Mouse (Mus musculus) limb, embryonic 13.5 days (tissue): ENCODE data around the gene Exoc3l2. TPM values are rescaled to one million over a fixed set of nuclear protein-coding genes. Genes with fewer than 3 reads are reported as not detected.

Experiments used
- ATAC-seq: fragments of 200-750 bp; cut with Nextera tagmentation; 2 replicates; pipeline ENCODE4 v1.8.0; 2017; ENCODE audit warnings: low read depth, moderate number of reproducible peaks, moderate TSS enrichment; ENCODE audit not compliant: low FRiP score
- H3K27ac ChIP-seq: fragments of 300-500 bp; sonication (generic); 2 replicates; pipeline ENCODE4 v1.5.1; 2015; ENCODE audit warnings: inconsistent platforms, mild to moderate bottlenecking, moderate library complexity
- H3K27me3 ChIP-seq: fragments of 300-500 bp; sonication (generic); 2 replicates; pipeline ENCODE4 v1.6.1; 2015; ENCODE audit warnings: mild to moderate bottlenecking, inconsistent platforms
- H3K36me3 ChIP-seq: fragments of 300-500 bp; sonication (generic); 2 replicates; pipeline ENCODE4 v1.6.1; 2015; ENCODE audit warnings: inconsistent platforms, mild to moderate bottlenecking, moderate library complexity
- H3K4me1 ChIP-seq: fragments of 300-500 bp; sonication (generic); 2 replicates; pipeline ENCODE4 v1.6.1; 2015; ENCODE audit warnings: inconsistent platforms
- H3K4me2 ChIP-seq: fragments of 300-500 bp; sonication (generic); replicated peaks from 2 replicates; pipeline ENCODE4 v1.6.1; 2015; ENCODE audit warnings: inconsistent platforms, mild to moderate bottlenecking, moderate library complexity
- H3K4me3 ChIP-seq: fragments of 300-500 bp; sonication (generic); 2 replicates; pipeline ENCODE4 v1.5.1; 2015; ENCODE audit warnings: moderate library complexity, mild to moderate bottlenecking, inconsistent platforms
- H3K9ac ChIP-seq: fragments of 300-500 bp; sonication (generic); 2 replicates; pipeline ENCODE4 v1.6.1; 2015; ENCODE audit warnings: mild to moderate bottlenecking, inconsistent platforms
- H3K9me3 ChIP-seq: fragments of 300-500 bp; sonication (generic); 2 replicates; pipeline ENCODE4 v1.6.1; 2016; ENCODE audit warnings: inconsistent platforms
- WGBS: fragments of 180-500 bp; shearing (Covaris S2); methylation state at CpG from one replicate; pipeline ENCODE4 v1.1.7; 2015; 5-methylcytosine and 5-hydroxymethylcytosine counted together
- polyA plus RNA-seq: library from polyadenylated mRNA; unstranded; fragments of >200 nt; fragmentation: Nextera tagmentation; extraction: Ambion mirVana; gene quantifications from 2 replicates; pipeline ENCODE4 v1.2.1, GENCODE M21; 2015

Exoc3l2 gene
- polyA plus RNA-seq, 1 experiment from 2014 or later = 1.3 TPM

DNA sequence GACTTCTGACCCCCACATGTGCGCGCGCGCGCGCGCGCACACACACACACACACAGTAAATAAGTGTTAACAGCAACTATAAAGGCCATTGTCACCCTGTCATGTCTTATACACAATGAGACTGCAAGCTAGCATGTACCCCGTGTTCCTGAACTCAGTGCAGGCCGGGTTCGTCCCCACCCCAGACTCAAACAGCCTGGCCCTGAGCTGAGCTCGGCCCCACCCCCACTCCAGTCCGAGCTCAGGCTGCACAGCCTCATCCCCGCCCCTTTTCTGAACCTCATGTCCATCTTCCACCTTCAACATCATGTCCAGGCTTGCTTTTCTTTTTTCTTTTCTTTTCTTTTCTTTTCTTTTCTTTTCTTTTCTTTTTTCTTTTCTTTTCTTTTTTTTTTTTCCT, 7.2 kb downstream of the Exoc3l2 start:
- 24% methylated on average over 14 of the region's 14 CpGs for WGBS

DNA sequence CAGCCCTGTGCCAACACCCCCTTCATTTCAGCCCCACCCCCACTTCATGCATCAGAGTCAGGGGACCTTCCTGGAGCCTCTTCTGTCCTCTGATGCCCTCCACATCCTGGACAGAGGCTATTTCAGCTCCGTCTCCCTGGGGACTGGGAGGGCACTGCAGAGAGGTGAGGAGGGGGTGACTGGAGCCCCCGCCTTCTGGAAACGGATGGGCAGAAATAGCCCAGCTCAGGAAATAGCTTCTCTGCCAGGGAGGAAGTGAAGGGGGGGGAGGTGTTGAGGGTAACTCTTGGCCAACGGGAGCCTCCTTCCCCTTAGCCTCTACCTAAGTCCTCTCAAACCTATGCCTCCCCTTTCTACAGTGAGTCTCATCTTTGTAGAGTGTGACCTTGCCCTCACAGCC, 9.3 kb downstream of the Exoc3l2 start:
- Histone ChIP-seq H3K4me1 (peaks cover 14% of the 10 kb centered on the region; the same call in 1 of the 2 replicates), H3K9me3 (no peaks in the 10 kb centered on the region), H3K27me3 (peaks cover 75% of the 10 kb centered on the region), H3K27ac (no peak overlapping the region), H3K9ac (no peak overlapping the region), H3K4me2 (no peak overlapping the region), H3K36me3 (no peaks in the 10 kb centered on the region), H3K4me3 (no peak overlapping the region)
- 39% methylated on average over 4 of the region's 4 CpGs for WGBS
- no peak for ATAC-seq

More for the DNA sequence above, 7.2 kb downstream of the Exoc3l2 start:
- no peak overlapping the region for H3K4me3 ChIP-seq
- no peaks in the 10 kb centered on the region for H3K36me3 ChIP-seq
- H3K9me3 ChIP-seq = no peaks in the 10 kb centered on the region
- no peak overlapping the region for H3K27ac ChIP-seq
- ATAC-seq = no peak
- peaks cover 78% of the 10 kb centered on the region for H3K27me3 ChIP-seq
- H3K4me1 ChIP-seq = peaks cover 14% of the 10 kb centered on the region
- H3K4me2 ChIP-seq = no peak overlapping the region
- no peak overlapping the region for H3K9ac ChIP-seq

DNA sequence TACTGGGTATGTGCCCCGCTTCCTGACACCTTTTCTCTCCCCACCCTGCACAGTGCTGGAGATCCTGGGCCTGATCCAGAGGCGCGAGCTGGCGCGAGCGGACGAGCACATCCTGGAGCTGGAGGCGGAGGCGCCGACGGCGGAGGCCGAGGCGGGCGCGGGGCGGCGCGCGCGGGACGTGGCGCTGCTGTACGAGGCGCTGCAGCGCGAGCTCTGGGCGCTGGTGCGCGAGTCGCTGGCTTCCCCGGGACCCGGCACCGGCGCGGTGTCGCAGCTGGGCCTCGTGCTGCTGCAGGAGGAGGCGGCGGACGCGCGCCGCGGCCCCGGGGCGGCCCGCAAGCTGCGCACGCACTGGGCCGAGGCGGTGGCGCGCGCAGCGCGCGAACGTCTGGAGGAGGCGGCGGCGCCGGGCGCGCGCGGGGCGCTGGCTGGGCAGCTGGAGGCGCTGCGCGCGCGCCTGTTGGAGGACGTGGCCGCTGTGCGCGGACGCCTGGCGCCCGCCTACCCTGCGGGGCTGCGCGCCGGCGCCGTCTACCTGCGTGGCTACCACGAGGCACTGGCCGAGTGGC, 10.8 kb downstream of the Exoc3l2 start:
- H3K9me3 ChIP-seq = no peaks in the 10 kb centered on the region
- WGBS = 1% methylated on average over 65 of the region's 89 CpGs
- peak overlapping the region; percentile 74 for H3K9ac ChIP-seq
- peaks cover 14% of the 10 kb centered on the region; the same call in 1 of the 2 replicates for H3K4me1 ChIP-seq
- no peaks in the 10 kb centered on the region for H3K36me3 ChIP-seq
- H3K27me3 ChIP-seq = peaks cover 71% of the 10 kb centered on the region
- peak; percentile 90 for ATAC-seq
- peak overlapping the region; percentile 67; the same call in 1 of the 2 replicates for H3K27ac ChIP-seq
- H3K4me2 ChIP-seq = peak overlapping the region; percentile 76
- H3K4me3 ChIP-seq = peak overlapping the region; percentile 55

DNA sequence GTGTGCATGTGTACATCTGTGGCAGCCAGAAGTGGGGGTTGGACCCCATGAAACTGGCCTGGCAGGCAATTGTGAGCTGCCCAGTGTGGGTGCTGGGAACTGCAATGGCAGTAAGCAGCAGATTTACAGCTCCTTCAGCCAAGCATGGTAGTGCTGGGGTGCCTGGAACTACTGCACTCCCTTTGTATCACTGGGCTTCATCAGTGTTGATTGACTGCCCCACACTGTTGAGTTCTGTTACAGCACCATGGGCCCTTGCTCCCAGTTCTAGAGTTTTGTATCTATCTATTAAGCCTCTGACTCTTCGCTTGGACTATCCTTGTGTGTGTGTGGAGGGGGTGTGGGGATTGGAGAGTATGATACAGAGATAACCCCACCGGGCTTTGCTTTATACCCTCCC, 14.0 kb downstream of the Exoc3l2 start:
- Histone ChIP-seq H3K4me3 (no peak overlapping the region), H3K4me1 (peaks cover 10% of the 10 kb centered on the region; the same call in 1 of the 2 replicates), H3K9ac (no peak overlapping the region), H3K27me3 (peaks cover 41% of the 10 kb centered on the region), H3K36me3 (no peaks in the 10 kb centered on the region), H3K4me2 (no peak overlapping the region), H3K9me3 (no peaks in the 10 kb centered on the region), H3K27ac (no peak overlapping the region)
- 71% methylated on average over 2 of the region's 2 CpGs for WGBS
- ATAC-seq = no peak

DNA sequence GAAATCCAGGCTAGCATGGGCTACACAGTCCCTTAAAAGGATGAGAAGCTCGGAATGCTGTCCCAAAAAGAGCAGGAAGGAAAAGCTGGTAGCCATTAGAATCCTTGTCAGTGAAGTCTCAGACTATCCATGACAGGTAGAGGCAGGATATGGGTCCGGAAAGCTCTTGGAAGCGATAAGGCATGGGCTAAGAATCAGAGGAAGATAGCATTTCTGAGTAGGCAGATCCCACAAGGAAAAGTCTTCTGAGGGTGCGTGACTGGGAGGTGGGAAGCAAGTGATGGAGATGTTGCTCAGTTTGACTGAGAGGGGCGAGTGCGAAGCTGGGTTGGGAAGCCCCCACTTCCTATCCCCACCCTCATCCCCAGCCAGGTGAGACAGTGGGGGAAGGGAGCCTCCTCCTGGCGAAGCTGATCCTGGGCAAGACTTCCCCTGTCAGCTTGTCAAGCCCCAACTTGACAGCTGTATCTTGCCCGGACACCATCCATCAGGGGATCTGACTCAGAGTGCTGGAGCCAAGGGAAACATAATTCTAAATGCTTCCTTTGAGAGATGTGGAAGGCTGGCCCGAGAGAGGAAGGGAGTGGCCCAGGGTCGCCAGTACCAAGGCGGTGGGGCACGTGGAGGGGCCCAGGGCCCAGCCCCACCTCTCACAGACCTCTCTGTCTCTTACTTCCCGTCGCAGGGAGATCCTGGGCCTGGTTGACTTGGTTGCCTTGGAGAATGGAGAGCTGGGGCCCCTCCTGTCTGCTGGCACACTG, 14.7 kb downstream of the Exoc3l2 start:
- WGBS = 23% methylated on average over 14 of the region's 14 CpGs
- Histone ChIP-seq H3K4me1 (peaks cover 10% of the 10 kb centered on the region; the same call in 1 of the 2 replicates), H3K27me3 (peaks cover 34% of the 10 kb centered on the region), H3K27ac (no peak overlapping the region), H3K9me3 (no peaks in the 10 kb centered on the region), H3K4me3 (no peak overlapping the region), H3K4me2 (no peak overlapping the region), H3K36me3 (no peaks in the 10 kb centered on the region), H3K9ac (no peak overlapping the region)
- ATAC-seq = no peak

DNA sequence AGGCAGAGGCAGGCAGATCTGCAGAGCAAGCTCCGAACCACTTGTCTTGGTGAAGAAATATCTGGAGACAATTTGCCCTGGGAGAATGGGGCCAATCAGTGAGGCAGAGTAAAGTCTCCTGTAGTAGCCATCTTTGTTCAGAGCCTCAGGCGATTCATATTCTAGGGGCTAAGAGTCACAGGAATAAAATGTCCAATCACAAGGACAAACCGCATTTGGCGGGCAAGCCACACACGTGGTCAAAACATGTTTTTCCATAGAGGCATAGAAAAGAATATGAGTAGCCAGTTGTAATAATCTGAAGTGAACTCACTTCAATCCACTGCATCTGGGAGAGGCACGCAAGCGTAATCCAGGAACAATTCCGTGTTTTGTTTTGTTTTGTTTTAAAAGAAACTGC, 20.1 kb downstream of the Exoc3l2 start:
- 81% methylated on average over 8 of the region's 8 CpGs for WGBS

DNA sequence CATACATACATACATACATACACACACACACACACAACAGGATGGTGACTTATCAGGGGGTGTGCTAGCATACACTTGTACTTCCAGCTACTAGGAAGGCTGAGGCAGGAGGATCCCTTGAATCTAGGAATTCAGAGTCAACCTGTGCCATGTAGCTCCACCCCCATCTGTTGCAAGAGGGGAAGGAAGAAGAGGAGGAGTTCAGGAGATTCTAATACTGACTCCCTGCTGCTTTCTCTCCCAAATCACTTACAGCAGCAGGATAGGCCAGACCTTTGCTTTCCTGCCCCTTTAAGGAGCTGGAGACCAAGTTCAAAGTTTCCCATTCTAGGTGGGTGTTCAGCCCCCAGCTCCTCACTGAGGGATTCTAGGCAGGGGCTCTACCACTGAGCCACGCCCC, 22.4 kb downstream of the Exoc3l2 start:
- H3K4me1 ChIP-seq = peaks cover 9% of the 10 kb centered on the region; the same call in 1 of the 2 replicates
- H3K36me3 ChIP-seq = no peaks in the 10 kb centered on the region
- no peaks in the 10 kb centered on the region for H3K9me3 ChIP-seq
- H3K4me2 ChIP-seq = no peak overlapping the region
- H3K4me3 ChIP-seq = no peak overlapping the region
- ATAC-seq = no peak
- H3K27ac ChIP-seq = no peak overlapping the region
- peaks cover 42% of the 10 kb centered on the region for H3K27me3 ChIP-seq
- no peak overlapping the region for H3K9ac ChIP-seq
- 91% methylated on average over 1 of the region's 1 CpGs for WGBS

More for the DNA sequence above, 20.1 kb downstream of the Exoc3l2 start:
- Histone ChIP-seq H3K9ac (no peak overlapping the region), H3K4me3 (no peak overlapping the region), H3K9me3 (no peaks in the 10 kb centered on the region), H3K27me3 (peaks cover 20% of the 10 kb centered on the region), H3K4me2 (no peak overlapping the region), H3K4me1 (no peaks in the 10 kb centered on the region), H3K36me3 (no peaks in the 10 kb centered on the region), H3K27ac (no peak overlapping the region)
- ATAC-seq = no peak

DNA sequence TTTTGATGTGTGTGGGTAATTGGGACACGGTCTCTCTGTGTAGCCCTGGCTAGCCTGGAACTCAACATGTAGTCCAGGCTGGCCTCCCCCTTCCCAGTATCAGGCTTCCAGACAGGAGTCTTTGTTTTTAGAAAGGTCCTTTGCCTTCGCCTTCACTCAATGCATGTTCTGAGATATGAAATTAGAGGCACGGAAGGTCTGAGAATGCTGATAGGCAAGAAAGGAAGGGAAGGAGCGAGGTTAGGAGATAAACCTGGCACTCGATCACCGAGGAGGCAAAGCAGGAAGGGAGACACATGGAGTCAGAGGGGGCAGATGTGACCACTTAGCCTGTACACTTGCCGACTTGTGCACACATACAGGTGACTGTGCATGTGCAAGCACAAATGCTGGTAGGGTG, 23.4 kb downstream of the Exoc3l2 start:
- Histone ChIP-seq H3K4me1 (peaks cover 11% of the 10 kb centered on the region; the same call in 1 of the 2 replicates), H3K9ac (no peak overlapping the region), H3K27ac (no peak overlapping the region), H3K4me2 (no peak overlapping the region), H3K9me3 (no peaks in the 10 kb centered on the region), H3K27me3 (peaks cover 52% of the 10 kb centered on the region), H3K4me3 (no peak overlapping the region), H3K36me3 (no peaks in the 10 kb centered on the region)
- 89% methylated on average over 7 of the region's 7 CpGs for WGBS
- ATAC-seq = no peak

DNA sequence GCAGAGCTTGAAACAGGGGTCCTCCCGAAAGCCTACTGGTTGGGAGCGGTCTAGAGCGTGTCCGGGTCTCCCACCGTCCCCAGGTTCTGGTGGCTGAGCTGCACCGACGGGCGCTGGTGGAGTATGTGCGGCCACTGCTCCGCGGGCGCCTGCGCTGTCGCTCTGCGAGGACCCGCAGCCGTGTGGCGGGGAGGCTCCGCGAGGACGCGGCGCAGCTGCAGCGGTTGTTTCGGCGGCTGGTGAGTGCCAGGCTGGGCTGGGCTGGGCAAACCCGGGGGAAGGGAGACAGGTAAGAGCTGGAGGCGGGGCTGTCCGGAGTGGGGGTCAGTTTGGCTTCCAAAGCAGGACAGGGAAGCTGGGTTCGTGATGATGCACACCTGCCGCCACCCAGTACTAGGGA, 26.4 kb downstream of the Exoc3l2 start:
- Histone ChIP-seq H3K9me3 (no peaks in the 10 kb centered on the region), H3K4me3 (peak overlapping the region; percentile 34), H3K4me1 (peaks cover 16% of the 10 kb centered on the region; the same call in 1 of the 2 replicates), H3K27ac (no peak overlapping the region), H3K36me3 (no peaks in the 10 kb centered on the region), H3K27me3 (peaks cover 67% of the 10 kb centered on the region), H3K4me2 (peak overlapping the region; percentile 56), H3K9ac (peak overlapping the region; percentile 54)
- ATAC-seq = 0 out of 2 replicates have a peak, but pooled peaks have one; percentile 19
- WGBS = 3% methylated on average over 31 of the region's 31 CpGs

DNA sequence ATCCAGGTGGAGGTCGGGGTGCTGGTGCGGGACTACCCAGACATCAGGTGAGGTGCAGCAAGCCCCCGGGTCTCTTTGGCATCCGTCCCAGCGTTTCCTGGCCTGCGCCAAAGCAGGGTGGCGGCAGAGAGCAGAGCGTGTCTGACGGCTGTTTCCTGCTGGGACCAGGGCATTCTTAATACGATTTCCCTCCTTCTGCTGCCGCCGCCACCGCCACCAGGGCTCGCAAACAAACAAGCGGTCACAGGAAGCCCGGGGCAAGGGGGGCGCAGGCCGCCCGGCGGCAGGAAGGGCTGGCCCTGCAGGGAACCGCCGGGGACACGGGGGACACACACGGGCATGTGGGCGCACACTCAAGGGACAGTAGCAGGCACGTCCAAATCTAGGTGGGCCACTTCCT, 28.6 kb downstream of the Exoc3l2 start:
- Histone ChIP-seq H3K27me3 (peaks cover 62% of the 10 kb centered on the region), H3K9me3 (no peaks in the 10 kb centered on the region), H3K4me1 (peaks cover 25% of the 10 kb centered on the region), H3K4me3 (peak overlapping the region; percentile 28), H3K9ac (peak overlapping the region; percentile 46), H3K27ac (no peak overlapping the region), H3K4me2 (peak overlapping the region; percentile 60), H3K36me3 (no peaks in the 10 kb centered on the region)
- WGBS = 4% methylated on average over 26 of the region's 26 CpGs
- no peak for ATAC-seq

DNA sequence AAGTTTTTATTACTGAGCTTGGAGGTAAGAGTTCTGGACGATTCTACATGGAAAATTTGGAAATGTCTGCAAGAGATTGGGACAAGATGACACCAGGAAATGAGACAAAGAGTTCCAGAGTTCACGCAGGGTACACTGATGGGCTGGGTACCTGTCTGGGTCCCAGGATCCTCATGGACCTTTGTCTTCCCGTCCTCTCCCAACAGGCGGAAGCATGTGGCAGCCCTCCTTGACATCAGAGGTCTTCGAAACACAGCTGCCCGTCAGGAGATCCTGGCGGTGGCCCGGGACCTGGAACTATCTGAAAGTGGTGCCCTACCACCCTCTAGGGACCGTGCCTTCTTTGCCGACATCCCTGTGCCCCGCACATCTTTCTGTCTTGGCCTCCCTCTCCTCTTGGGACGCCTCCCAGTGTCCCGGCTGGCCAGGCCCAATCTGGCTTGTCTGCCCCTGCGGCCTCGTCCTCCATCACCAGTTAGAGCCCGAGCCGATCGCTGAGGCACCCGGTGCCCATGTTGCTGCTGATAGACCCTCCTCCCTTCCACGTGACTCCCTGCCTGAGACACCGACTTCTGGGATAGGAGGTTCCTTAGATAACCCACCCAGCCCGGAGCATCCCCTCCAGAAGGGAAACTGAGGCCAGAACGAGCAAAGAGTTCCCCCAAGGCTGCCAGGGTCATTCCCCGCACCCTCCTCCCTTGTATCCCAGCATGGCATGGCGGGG, 31.8 kb downstream of the Exoc3l2 start:
- Histone ChIP-seq H3K27me3 (peaks cover 31% of the 10 kb centered on the region), H3K9me3 (no peaks in the 10 kb centered on the region), H3K4me2 (no peak overlapping the region), H3K4me3 (no peak overlapping the region), H3K4me1 (peaks cover 16% of the 10 kb centered on the region), H3K27ac (no peak overlapping the region), H3K36me3 (no peaks in the 10 kb centered on the region), H3K9ac (0 out of 2 replicates have a peak overlapping the region, but pooled peaks have one; percentile 25)
- no peak for ATAC-seq
- WGBS = 81% methylated on average over 25 of the region's 25 CpGs
